47 mouse cellular contexts compared by ENCODE assay signal in genomic region chr2:11644057-11644456, GRCm38 (mm10). TPM values are rescaled to one million over a fixed set of nuclear protein-coding genes. Genes with fewer than 3 reads are reported as not detected.
"Had no signal": no experiment of that assay in that cellular context is flagged by ENCODE, and none has a peak within 500 bp of the region (broad histone marks: within the 10 kb centered on the region; RNA-seq: fewer than 3 reads in every experiment).

No protein-coding gene starts in this region.

- H3K36me3 ChIP-seq: limb, embryonic 10.5 days; limb, embryonic 12.5 days; limb, embryonic 13.5 days; limb, embryonic 15.5 days; liver, embryonic 12.5 days; liver, embryonic 13.5 days; liver, embryonic 15.5 days; lung, embryonic 15.5 days; midbrain, embryonic 10.5 days; midbrain, embryonic 12.5 days; midbrain, embryonic 13.5 days; midbrain, embryonic 15.5 days; neural tube, embryonic 12.5 days had no signal

- ATAC-seq: liver, embryonic 12.5 days; liver, postnatal 0 days; lung, postnatal 0 days; midbrain, embryonic 13.5 days; midbrain, embryonic 15.5 days; midbrain, embryonic 16.5 days had no signal

- H3K27me3 ChIP-seq: limb, embryonic 12.5 days; limb, embryonic 13.5 days; limb, embryonic 15.5 days; liver, embryonic 12.5 days; liver, embryonic 13.5 days; liver, embryonic 15.5 days; lung, embryonic 15.5 days; midbrain, embryonic 12.5 days; midbrain, embryonic 13.5 days; midbrain, embryonic 15.5 days; neural tube, embryonic 12.5 days had no signal

- H3K27ac ChIP-seq: limb, embryonic 10.5 days; limb, embryonic 12.5 days; limb, embryonic 13.5 days; limb, embryonic 15.5 days; liver, embryonic 12.5 days; liver, embryonic 13.5 days; liver, embryonic 14.5 days; liver, embryonic 15.5 days; lung, embryonic 15.5 days; macrophage; midbrain, embryonic 10.5 days; midbrain, embryonic 12.5 days; midbrain, embryonic 13.5 days; midbrain, embryonic 15.5 days; neural tube, embryonic 12.5 days had no signal

- H3K9me3 ChIP-seq: limb, embryonic 10.5 days; limb, embryonic 12.5 days; limb, embryonic 13.5 days; limb, embryonic 15.5 days; liver, embryonic 12.5 days; liver, embryonic 13.5 days; liver, embryonic 15.5 days; lung, embryonic 15.5 days; megakaryocyte, embryonic 14.5 days; midbrain, embryonic 10.5 days; midbrain, embryonic 12.5 days; midbrain, embryonic 13.5 days; midbrain, embryonic 15.5 days; neural tube, embryonic 12.5 days had no signal

- H3K4me3 ChIP-seq: limb, embryonic 10.5 days; limb, embryonic 12.5 days; limb, embryonic 13.5 days; limb, embryonic 15.5 days; liver, embryonic 12.5 days; liver, embryonic 13.5 days; liver, embryonic 15.5 days; lung, embryonic 15.5 days; megakaryocyte, embryonic 14.5 days; midbrain, embryonic 10.5 days; midbrain, embryonic 12.5 days; midbrain, embryonic 13.5 days; midbrain, embryonic 15.5 days; myocyte; neural tube, embryonic 12.5 days had no signal

- DNase-seq: left cerebral cortex, postnatal 4 days; liver; liver, embryonic 13.5 days; liver, postnatal 0 days; lung, adult 18-20 months; lung, adult 2 months; lung, embryonic 14.5 days; lung, postnatal 10 days; lung, postnatal 14 days; lung, postnatal 36 days; lung, postnatal 4 days; midbrain, embryonic 14.5 days had no signal

- H3K4me2 ChIP-seq: limb, embryonic 12.5 days; limb, embryonic 13.5 days; limb, embryonic 15.5 days; liver, embryonic 11.5 days; liver, embryonic 12.5 days; liver, embryonic 13.5 days; liver, embryonic 15.5 days; lung, embryonic 14.5 days; lung, embryonic 15.5 days; midbrain, embryonic 11.5 days; midbrain, embryonic 12.5 days; midbrain, embryonic 13.5 days; midbrain, embryonic 15.5 days; neural tube, embryonic 12.5 days had no signal

- H3K4me1 ChIP-seq: limb, embryonic 10.5 days; limb, embryonic 12.5 days; limb, embryonic 13.5 days; limb, embryonic 15.5 days; liver, embryonic 12.5 days; liver, embryonic 13.5 days; liver, embryonic 15.5 days; lung, embryonic 15.5 days; midbrain, embryonic 10.5 days; midbrain, embryonic 12.5 days; midbrain, embryonic 13.5 days; midbrain, embryonic 15.5 days; neural tube, embryonic 12.5 days had no signal

- H3K9ac ChIP-seq: limb, embryonic 12.5 days; limb, embryonic 13.5 days; limb, embryonic 15.5 days; liver, embryonic 12.5 days; liver, embryonic 13.5 days; liver, embryonic 14.5 days; liver, embryonic 15.5 days; liver, postnatal 0 days; lung, embryonic 14.5 days; lung, embryonic 15.5 days; midbrain, embryonic 12.5 days; midbrain, embryonic 13.5 days; midbrain, embryonic 15.5 days; neural tube, embryonic 12.5 days had no signal

RNA-seq across cellular contexts. Expression of gene Il2ra, which starts 1.4 kb away (rescaled TPM):
- total RNA-seq: left cerebral cortex, postnatal 25 days; left cerebral cortex, postnatal 4 days; megakaryocyte progenitor cell, adult 5-6 weeks; midbrain, postnatal 0 days had no signal
- polyA plus RNA-seq: limb, embryonic 10.5 days; limb, embryonic 11.5 days; limb, embryonic 12.5 days; limb, embryonic 13.5 days; limb, embryonic 14.5 days; limb, embryonic 15.5 days; liver, embryonic 12.5 days; liver, embryonic 13.5 days; liver, embryonic 15.5 days; liver, embryonic 16.5 days; lung, embryonic 14.5 days; midbrain, embryonic 10.5 days; midbrain, embryonic 11.5 days; midbrain, embryonic 14.5 days; midbrain, postnatal 0 days; myocyte; neural tube, embryonic 11.5 days; neural tube, embryonic 12.5 days had no signal

RNA-seq across cellular contexts. Expression of gene Gm17490, which starts 18.0 kb away (rescaled TPM):
- total RNA-seq: left cerebral cortex, postnatal 10 days; left cerebral cortex, postnatal 14 days; left cerebral cortex, postnatal 25 days; left cerebral cortex, postnatal 36 days; left cerebral cortex, postnatal 4 days; liver, adult 2 months; megakaryocyte progenitor cell, adult 5-6 weeks; megakaryocyte, adult 5-6 weeks; megakaryocyte-erythroid progenitor cell, adult 5-6 weeks; midbrain, postnatal 0 days; monocyte, adult 5-6 weeks had no signal
- polyA plus RNA-seq: limb, embryonic 10.5 days; limb, embryonic 11.5 days; limb, embryonic 12.5 days; limb, embryonic 13.5 days; limb, embryonic 14.5 days; limb, embryonic 15.5 days; liver, adult 2 months; liver, embryonic 11.5 days; liver, embryonic 12.5 days; liver, embryonic 13.5 days; liver, embryonic 14.5 days; liver, embryonic 15.5 days; liver, embryonic 16.5 days; liver, postnatal 0 days; lung, adult 2 months; lung, embryonic 14.5 days; lung, embryonic 15.5 days; lung, embryonic 16.5 days; lung, postnatal 0 days; macrophage; midbrain, embryonic 10.5 days; midbrain, embryonic 11.5 days; midbrain, embryonic 12.5 days; midbrain, embryonic 13.5 days; midbrain, embryonic 14.5 days; midbrain, embryonic 15.5 days; midbrain, embryonic 16.5 days; midbrain, postnatal 0 days; myocyte; neural tube, embryonic 11.5 days; neural tube, embryonic 12.5 days had no signal
